Mouse (Mus musculus): ENCODE measurements around the gene Gpbp1. TPM values are rescaled to one million over a fixed set of nuclear protein-coding genes. Genes with fewer than 3 reads are reported as not detected.
A peak's percentile ranks its signal among the peaks of the same experiment; 100 is the strongest.

Gene Gpbp1
- polyA plus RNA-seq, 1 experiment from 2014 or later, result 93.6 TPM

DNA sequence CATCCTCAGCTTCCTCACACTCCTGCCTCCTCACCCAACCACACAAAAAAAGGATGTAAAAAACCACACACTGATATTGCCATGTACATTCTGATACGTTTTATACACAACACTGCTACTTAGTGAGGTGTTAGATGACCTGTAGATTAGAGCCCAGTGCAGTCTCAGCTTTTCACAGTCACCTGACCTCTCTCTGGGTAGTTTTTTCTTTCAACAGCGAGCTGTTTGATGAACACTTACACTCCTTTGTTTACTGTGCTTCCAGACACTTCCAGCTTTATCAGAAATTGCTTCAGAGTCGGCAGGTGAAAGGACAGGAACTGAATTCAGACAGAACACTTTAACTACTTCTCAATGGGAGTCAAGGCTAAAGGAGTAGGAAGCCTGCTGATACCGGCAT is 30.5 kb upstream of the Gpbp1 start:
- Histone ChIP-seq H3K4me3 (ENCODE audit: low read depth, low read length) (no peak overlapping the region), H3K4me2 (ENCODE audit: low read length) (no peak overlapping the region), H3K27me3 (ENCODE audit: control insufficient read depth, insufficient read depth, low read depth, low read length) (no peaks in the 10 kb centered on the region), H3K36me3 (ENCODE audit: control insufficient read depth, insufficient read depth, low read length) (no peaks in the 10 kb centered on the region), H3K9me3 (replicated peaks; ENCODE audit: control insufficient read depth, low read length, poor library complexity, severe bottlenecking) (no peaks in the 10 kb centered on the region), H3K4me1 (ENCODE audit: control insufficient read depth, insufficient read depth, low read length) (no peaks in the 10 kb centered on the region), H3K27ac (ENCODE audit: low read length) (no peak overlapping the region), H3K9ac (ENCODE audit: low read depth, low read length) (no peak overlapping the region)
- 76% methylated on average over 4 of the region's 4 CpGs for WGBS
- ATAC-seq, result no peak

DNA sequence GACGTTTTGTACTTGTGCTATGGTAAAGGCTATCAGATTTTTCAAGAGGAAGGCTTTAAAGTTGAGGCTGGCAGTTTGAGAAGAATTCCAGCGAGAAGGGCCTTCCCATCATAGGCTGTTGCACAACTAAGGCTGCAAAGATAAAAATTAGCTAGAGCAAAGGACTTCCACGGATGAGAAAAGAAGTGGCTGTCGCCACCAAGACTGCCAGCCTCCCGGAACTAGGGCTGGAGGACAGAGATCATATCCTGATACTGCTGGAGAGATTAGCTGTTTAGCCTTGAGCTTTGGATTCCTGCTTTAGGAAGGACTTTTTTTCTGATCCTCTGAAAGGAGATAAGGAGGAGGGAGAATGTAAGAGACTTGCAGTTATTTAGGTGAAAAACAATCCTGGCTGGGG is 28.4 kb upstream of the Gpbp1 start:
- no peak overlapping the region for H3K9ac ChIP-seq (ENCODE audit: low read depth, low read length)
- no peak overlapping the region for H3K4me3 ChIP-seq (ENCODE audit: low read depth, low read length)
- H3K27ac ChIP-seq (ENCODE audit: low read length), result no peak overlapping the region
- no peak for ATAC-seq
- H3K9me3 ChIP-seq (replicated peaks; ENCODE audit: control insufficient read depth, low read length, poor library complexity, severe bottlenecking), result no peaks in the 10 kb centered on the region
- no peaks in the 10 kb centered on the region for H3K4me1 ChIP-seq (ENCODE audit: control insufficient read depth, insufficient read depth, low read length)
- 79% methylated on average over 5 of the region's 5 CpGs for WGBS
- no peaks in the 10 kb centered on the region for H3K27me3 ChIP-seq (ENCODE audit: control insufficient read depth, insufficient read depth, low read depth, low read length)
- no peaks in the 10 kb centered on the region for H3K36me3 ChIP-seq (ENCODE audit: control insufficient read depth, insufficient read depth, low read length)
- no peak overlapping the region for H3K4me2 ChIP-seq (ENCODE audit: low read length)

DNA sequence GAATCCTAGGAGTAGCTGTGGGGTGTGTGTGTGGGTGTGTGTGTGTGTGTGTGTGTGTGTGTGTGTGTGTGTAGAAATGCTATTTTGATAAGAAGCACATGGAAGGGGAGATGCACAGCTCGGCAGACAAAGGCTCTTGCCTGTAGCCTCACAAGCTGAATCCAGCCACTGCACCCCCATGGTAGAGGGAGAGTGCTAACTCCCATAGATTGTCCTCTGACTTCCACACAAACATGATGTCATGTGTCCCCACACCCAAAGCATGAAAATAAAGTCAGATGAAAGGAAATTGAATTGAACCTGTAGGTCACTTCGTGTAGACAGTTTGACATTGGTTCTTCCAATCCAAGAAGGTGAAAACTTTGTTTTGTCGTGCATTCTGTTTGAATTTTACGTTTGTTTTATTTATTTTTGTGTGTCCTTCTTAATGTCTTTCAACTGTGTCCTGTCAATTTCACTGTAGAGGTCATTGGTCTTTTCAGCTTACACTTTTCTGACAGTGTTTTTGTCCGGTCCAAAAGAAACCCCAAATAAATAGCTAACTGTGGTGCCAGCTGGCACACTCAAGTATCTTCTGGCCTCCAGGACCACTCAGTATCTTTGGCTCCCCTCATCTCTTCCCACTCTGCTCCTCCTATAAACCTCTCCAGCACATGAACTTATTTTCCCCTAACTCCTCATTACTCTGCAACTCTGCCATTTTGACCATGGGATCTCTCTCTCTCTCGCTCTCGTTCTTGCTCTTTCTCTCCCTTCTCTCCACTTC is 26.7 kb upstream of the Gpbp1 start:
- Histone ChIP-seq H3K9me3 (replicated peaks; ENCODE audit: control insufficient read depth, low read length, poor library complexity, severe bottlenecking) (no peaks in the 10 kb centered on the region), H3K9ac (ENCODE audit: low read depth, low read length) (no peak overlapping the region), H3K4me1 (ENCODE audit: control insufficient read depth, insufficient read depth, low read length) (no peaks in the 10 kb centered on the region), H3K4me3 (ENCODE audit: low read depth, low read length) (no peak overlapping the region), H3K4me2 (ENCODE audit: low read length) (no peak overlapping the region), H3K27ac (ENCODE audit: low read length) (no peak overlapping the region), H3K36me3 (ENCODE audit: control insufficient read depth, insufficient read depth, low read length) (no peaks in the 10 kb centered on the region), H3K27me3 (ENCODE audit: control insufficient read depth, insufficient read depth, low read depth, low read length) (no peaks in the 10 kb centered on the region)
- no peak for ATAC-seq
- 89% methylated on average over 7 of the region's 7 CpGs for WGBS

DNA sequence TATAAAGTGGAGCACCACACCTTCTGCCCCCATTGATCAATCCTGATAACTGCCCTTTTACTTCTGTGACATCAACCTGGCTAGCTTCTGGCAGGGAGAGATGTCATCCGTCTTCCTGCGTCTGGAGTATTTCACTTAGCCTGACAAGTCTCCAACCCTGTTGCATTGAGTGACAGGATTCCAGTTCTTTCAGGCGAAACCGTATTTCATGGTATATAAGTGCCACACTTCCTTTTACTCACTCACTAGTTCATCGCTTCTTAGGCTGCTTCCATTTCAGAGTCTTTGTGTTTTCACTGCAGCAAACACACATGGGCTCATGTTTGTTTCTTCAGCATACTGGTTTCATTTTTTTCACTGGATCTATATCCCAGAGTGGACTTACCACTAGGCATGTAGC is 19.5 kb upstream of the Gpbp1 start:
- H3K9ac ChIP-seq (ENCODE audit: low read depth, low read length), result no peak overlapping the region
- no peaks in the 10 kb centered on the region for H3K4me1 ChIP-seq (ENCODE audit: control insufficient read depth, insufficient read depth, low read length)
- no peaks in the 10 kb centered on the region for H3K27me3 ChIP-seq (ENCODE audit: control insufficient read depth, insufficient read depth, low read depth, low read length)
- H3K9me3 ChIP-seq (replicated peaks; ENCODE audit: control insufficient read depth, low read length, poor library complexity, severe bottlenecking), result no peaks in the 10 kb centered on the region
- no peaks in the 10 kb centered on the region for H3K36me3 ChIP-seq (ENCODE audit: control insufficient read depth, insufficient read depth, low read length)
- H3K4me3 ChIP-seq (ENCODE audit: low read depth, low read length), result no peak overlapping the region
- no peak overlapping the region for H3K27ac ChIP-seq (ENCODE audit: low read length)
- H3K4me2 ChIP-seq (ENCODE audit: low read length), result no peak overlapping the region
- WGBS, result 29% methylated on average over 5 of the region's 5 CpGs
- no peak for ATAC-seq

DNA sequence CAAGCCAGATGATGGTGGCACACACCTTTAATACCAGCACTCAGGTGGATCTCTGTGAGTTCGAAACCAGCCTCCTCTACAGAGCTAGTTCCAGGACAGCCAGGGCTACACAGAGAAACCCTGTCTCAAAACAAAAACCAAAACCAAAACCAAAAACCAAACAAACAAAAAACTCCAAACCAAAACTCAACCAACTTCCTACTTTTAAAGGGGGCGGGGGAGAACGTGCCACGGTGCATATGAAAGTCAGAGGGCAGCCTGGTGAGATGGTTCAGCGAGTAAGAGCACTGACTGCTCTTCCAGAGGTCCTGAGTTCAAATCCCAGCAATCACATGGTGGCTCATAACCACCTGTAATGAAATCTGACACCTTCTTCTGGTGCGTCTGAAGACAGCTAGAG is 18.7 kb upstream of the Gpbp1 start:
- H3K27me3 ChIP-seq (ENCODE audit: control insufficient read depth, insufficient read depth, low read depth, low read length), result no peaks in the 10 kb centered on the region
- no peak overlapping the region for H3K4me3 ChIP-seq (ENCODE audit: low read depth, low read length)
- ATAC-seq, result no peak
- 84% methylated on average over 6 of the region's 6 CpGs for WGBS
- no peak overlapping the region for H3K9ac ChIP-seq (ENCODE audit: low read depth, low read length)
- H3K4me2 ChIP-seq (ENCODE audit: low read length), result no peak overlapping the region
- H3K4me1 ChIP-seq (ENCODE audit: control insufficient read depth, insufficient read depth, low read length), result no peaks in the 10 kb centered on the region
- H3K9me3 ChIP-seq (replicated peaks; ENCODE audit: control insufficient read depth, low read length, poor library complexity, severe bottlenecking), result no peaks in the 10 kb centered on the region
- no peak overlapping the region for H3K27ac ChIP-seq (ENCODE audit: low read length)
- H3K36me3 ChIP-seq (ENCODE audit: control insufficient read depth, insufficient read depth, low read length), result no peaks in the 10 kb centered on the region

DNA sequence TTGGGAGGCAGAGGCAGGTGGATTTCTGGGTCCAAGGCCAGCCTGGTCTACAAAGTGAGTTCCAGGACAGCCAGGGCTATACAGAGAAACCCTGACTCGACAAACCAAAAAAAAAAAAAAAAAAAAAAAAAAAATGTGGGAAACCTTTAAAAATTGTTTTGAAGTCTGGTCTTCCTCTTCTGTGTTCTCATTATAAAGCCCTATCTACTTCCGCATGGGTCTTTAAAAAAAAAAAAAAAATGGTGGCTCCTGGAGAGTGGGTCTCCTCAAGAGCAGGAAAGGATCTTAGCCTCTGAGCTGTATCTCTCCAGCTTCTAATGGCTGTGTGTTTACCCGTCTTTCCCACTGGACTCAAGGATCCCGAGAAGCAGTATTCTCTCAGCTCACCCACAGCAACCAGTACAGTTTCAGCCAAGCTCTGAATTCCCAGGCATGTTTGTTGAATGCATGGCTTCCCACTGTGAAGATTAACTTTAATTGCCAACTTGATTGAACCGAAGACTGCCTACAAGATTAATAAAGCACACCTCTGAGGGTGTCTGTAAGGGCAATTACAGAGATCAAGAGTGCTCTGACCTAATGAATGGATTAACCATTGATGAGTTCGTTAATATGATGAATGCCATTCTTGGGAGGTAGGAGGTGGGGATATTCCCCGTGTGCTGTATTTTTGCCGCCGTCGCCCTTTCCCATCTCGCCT is 4.6 kb upstream of the Gpbp1 start:
- no peak overlapping the region for H3K4me3 ChIP-seq (ENCODE audit: low read depth, low read length)
- no peaks in the 10 kb centered on the region for H3K9me3 ChIP-seq (replicated peaks; ENCODE audit: control insufficient read depth, low read length, poor library complexity, severe bottlenecking)
- H3K36me3 ChIP-seq (ENCODE audit: control insufficient read depth, insufficient read depth, low read length), result no peaks in the 10 kb centered on the region
- no peak overlapping the region for H3K27ac ChIP-seq (ENCODE audit: low read length)
- peaks cover 13% of the 10 kb centered on the region for H3K27me3 ChIP-seq (ENCODE audit: control insufficient read depth, insufficient read depth, low read depth, low read length)
- ATAC-seq, result no peak
- H3K4me1 ChIP-seq (ENCODE audit: control insufficient read depth, insufficient read depth, low read length), result peaks cover 3% of the 10 kb centered on the region
- H3K9ac ChIP-seq (ENCODE audit: low read depth, low read length), result no peak overlapping the region
- 40% methylated on average over 11 of the region's 11 CpGs for WGBS
- no peak overlapping the region for H3K4me2 ChIP-seq (ENCODE audit: low read length)

GRCm38 (mm10) chr13:111491046-111491756 is 1.3 kb upstream of the Gpbp1 start:
- no peak for ATAC-seq
- Histone ChIP-seq H3K36me3 (ENCODE audit: control insufficient read depth, insufficient read depth, low read length) (no peaks in the 10 kb centered on the region), H3K4me3 (ENCODE audit: low read depth, low read length) (peak overlapping the region; percentile 88; the same call in 1 of the 2 replicates), H3K4me1 (ENCODE audit: control insufficient read depth, insufficient read depth, low read length) (peaks cover 11% of the 10 kb centered on the region), H3K27me3 (ENCODE audit: control insufficient read depth, insufficient read depth, low read depth, low read length) (peaks cover 13% of the 10 kb centered on the region), H3K27ac (ENCODE audit: low read length) (no peak overlapping the region), H3K4me2 (ENCODE audit: low read length) (peak overlapping the region; percentile 79), H3K9ac (ENCODE audit: low read depth, low read length) (no peak overlapping the region), H3K9me3 (replicated peaks; ENCODE audit: control insufficient read depth, low read length, poor library complexity, severe bottlenecking) (no peaks in the 10 kb centered on the region)
- WGBS, result 23% methylated on average over 13 of the region's 13 CpGs

- ATAC-seq, result peak; percentile 82
- Histone ChIP-seq H3K27ac (ENCODE audit: low read length) (peak overlapping the region; percentile 98), H3K9me3 (replicated peaks; ENCODE audit: control insufficient read depth, low read length, poor library complexity, severe bottlenecking) (no peaks in the 10 kb centered on the region), H3K4me1 (ENCODE audit: control insufficient read depth, insufficient read depth, low read length) (peaks cover 26% of the 10 kb centered on the region), H3K4me2 (ENCODE audit: low read length) (peak overlapping the region; percentile 93; the same call in 1 of the 2 replicates), H3K9ac (ENCODE audit: low read depth, low read length) (peak overlapping the region; percentile 85), H3K27me3 (ENCODE audit: control insufficient read depth, insufficient read depth, low read depth, low read length) (peaks cover 13% of the 10 kb centered on the region), H3K36me3 (ENCODE audit: control insufficient read depth, insufficient read depth, low read length) (no peaks in the 10 kb centered on the region), H3K4me3 (ENCODE audit: low read depth, low read length) (peak overlapping the region; percentile 88)
- 0% methylated on average over 14 of the region's 33 CpGs for WGBS
These were observed 459 bp downstream of the Gpbp1 start for GRCm38 (mm10) chr13:111489502-111489801.

All from midbrain, embryonic 16.5 days (tissue).